Mouse (Mus musculus) heart, embryonic 11.5 days (tissue): ENCODE measurements around the gene Tmx1. TPM values are rescaled to one million over a fixed set of nuclear protein-coding genes. Genes with fewer than 3 reads are reported as not detected.
A peak's percentile ranks its signal among the peaks of the same experiment; 100 is the strongest.

Experiments used
- ATAC-seq: fragments of 200-750 bp; cut with Nextera tagmentation; replicated peaks from 2 replicates; pipeline ENCODE4 v1.8.0; 2017; ENCODE audit warnings: moderate library complexity; ENCODE audit not compliant: insufficient number of reproducible peaks, low FRiP score, low TSS enrichment
- H3K27ac ChIP-seq: fragments of 300-500 bp; sonication (generic); 2 replicates; pipeline ENCODE4 v1.5.1; 2014; ENCODE audit warnings: mild to moderate bottlenecking, low read depth, low read length
- H3K27me3 ChIP-seq: fragments of 300-500 bp; sonication (generic); 2 replicates; pipeline ENCODE4 v1.6.1; 2014; ENCODE audit warnings: mild to moderate bottlenecking, low read length, mixed read lengths; ENCODE audit not compliant: control insufficient read depth, insufficient read depth
- H3K36me3 ChIP-seq: fragments of 300-500 bp; sonication (generic); 2 replicates; pipeline ENCODE4 v1.6.1; 2014; ENCODE audit warnings: mild to moderate bottlenecking, low read length, moderate library complexity, mixed read lengths; ENCODE audit not compliant: control insufficient read depth, insufficient read depth
- H3K4me1 ChIP-seq: fragments of 300-500 bp; sonication (generic); 2 replicates; pipeline ENCODE4 v1.6.1; 2014; ENCODE audit warnings: low read length; ENCODE audit not compliant: control insufficient read depth, insufficient read depth
- H3K4me2 ChIP-seq: fragments of 300-500 bp; sonication (generic); 2 replicates; pipeline ENCODE4 v1.6.1; 2014; ENCODE audit warnings: mild to moderate bottlenecking, moderate library complexity
- H3K4me3 ChIP-seq: fragments of 300-500 bp; sonication (generic); 2 replicates; pipeline ENCODE4 v1.5.1; 2014; ENCODE audit warnings: low read depth, low read length
- H3K9ac ChIP-seq: fragments of 300-500 bp; sonication (generic); 2 replicates; pipeline ENCODE4 v1.6.1; 2014; ENCODE audit warnings: mild to moderate bottlenecking, low read depth, low read length, moderate library complexity
- H3K9me3 ChIP-seq: fragments of 300-500 bp; sonication (generic); replicated peaks from 2 replicates; pipeline ENCODE4 v1.6.1; 2016; ENCODE audit warnings: low read length; ENCODE audit not compliant: control insufficient read depth
- WGBS: fragments of 180-500 bp; shearing (Covaris S2); extraction: QIAGEN DNeasy Blood & Tissue Kit; methylation state at CpG from one replicate; pipeline ENCODE4 v1.1.7; 2014; ENCODE audit not compliant: insufficient replicate concordance; 5-methylcytosine and 5-hydroxymethylcytosine counted together
- polyA plus RNA-seq: library from polyadenylated mRNA; unstranded; fragments of >200 nt; fragmentation: Nextera tagmentation; extraction: Ambion mirVana; gene quantifications from 2 replicates; pipeline ENCODE4 v1.2.1, GENCODE M21; 2014

Gene Tmx1
- polyA plus RNA-seq = 62.8 and 87.0 TPM in 2 replicates

DNA sequence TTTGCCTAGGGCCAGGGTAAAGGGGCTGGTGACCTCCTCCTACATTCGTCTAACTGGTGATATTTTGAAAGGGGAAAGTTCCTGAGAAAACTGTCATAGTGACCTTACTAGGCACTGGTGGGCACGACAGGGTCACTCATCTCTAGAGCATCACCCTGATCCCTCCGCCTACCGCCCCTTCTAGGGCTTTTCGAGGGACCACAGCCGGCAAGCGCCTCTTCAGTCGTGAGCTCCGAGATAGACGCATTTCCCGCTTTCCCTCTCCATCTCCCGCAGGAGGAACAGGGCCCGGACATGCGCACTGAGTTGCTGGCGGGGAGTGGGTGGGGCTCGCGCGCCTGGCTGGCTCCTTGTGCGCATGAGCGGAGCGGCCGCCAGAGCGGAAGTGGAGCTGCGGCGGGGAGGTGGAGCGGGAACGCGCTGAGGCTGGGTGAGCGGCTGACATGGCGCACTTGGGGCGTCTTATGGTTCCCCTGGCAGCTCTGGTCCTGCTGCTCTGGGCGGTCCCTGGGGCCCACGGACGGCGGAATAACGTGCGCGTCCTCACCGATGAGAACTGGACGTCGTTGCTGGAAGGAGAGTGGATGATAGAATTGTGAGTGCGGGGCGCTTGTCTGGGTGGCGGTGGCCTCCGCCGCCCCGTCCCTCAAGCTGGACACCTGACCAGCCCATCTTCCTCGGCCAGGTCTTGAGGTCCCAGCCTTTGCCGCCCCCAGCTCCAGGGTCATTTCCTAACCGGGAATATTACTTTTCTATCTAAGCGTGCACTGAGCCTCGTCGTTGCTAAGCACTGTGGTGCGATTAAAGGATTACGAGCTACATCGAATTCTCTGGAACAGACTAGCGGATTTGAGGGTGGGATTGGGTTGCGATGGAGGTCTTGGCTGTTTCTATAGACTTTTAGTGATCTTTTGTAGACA, at the start of gene Tmx1:
Tmx1 (plus strand) TSS at position 370 of the 920 bp plus-strand sequence.
- peak within 1 kb of the TSS; percentile 84 for H3K4me3 ChIP-seq
- peak; percentile 98 for ATAC-seq
- H3K36me3 ChIP-seq = no peaks in the 10 kb centered on the region; the same call in 1 of the 2 replicates
- peak within 1 kb of the TSS; percentile 71 for H3K9ac ChIP-seq
- no peaks in the 10 kb centered on the region for H3K27me3 ChIP-seq
- H3K27ac ChIP-seq = peak within 1 kb of the TSS; percentile 68
- peak within 1 kb of the TSS; percentile 60 for H3K4me2 ChIP-seq
- under 1% methylated on average over 56 of the region's 58 CpGs for WGBS
- H3K9me3 ChIP-seq = no peaks in the 10 kb centered on the region
- peaks cover 9% of the 10 kb centered on the region for H3K4me1 ChIP-seq

DNA sequence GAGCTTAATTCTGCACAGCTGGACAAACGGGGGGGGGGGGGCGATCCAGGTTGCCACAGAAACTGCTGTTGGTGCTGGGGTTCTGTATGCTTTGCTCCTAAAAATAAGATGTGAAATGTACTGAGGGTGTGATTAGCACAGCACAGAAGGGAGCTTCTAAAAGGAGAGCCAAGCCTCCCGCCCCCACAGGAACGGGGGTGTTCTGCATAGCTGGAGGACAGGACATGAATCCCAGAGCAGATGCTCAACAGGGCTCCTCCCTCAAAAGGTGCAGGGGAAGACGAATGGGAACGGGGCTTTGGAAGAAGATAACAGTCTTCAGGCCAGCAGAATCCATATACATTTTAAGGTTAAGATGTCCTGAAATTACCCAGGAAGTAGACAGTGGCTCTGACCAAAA, 48.6 kb upstream of the Tmx1 start:
- Histone ChIP-seq H3K36me3 (no peaks in the 10 kb centered on the region), H3K4me1 (no peaks in the 10 kb centered on the region), H3K4me3 (no peak overlapping the region), H3K27ac (no peak overlapping the region), H3K4me2 (no peak overlapping the region), H3K27me3 (no peaks in the 10 kb centered on the region), H3K9ac (no peak overlapping the region), H3K9me3 (no peaks in the 10 kb centered on the region)
- no peak for ATAC-seq
- WGBS = 56% methylated on average over 6 of the region's 6 CpGs

DNA sequence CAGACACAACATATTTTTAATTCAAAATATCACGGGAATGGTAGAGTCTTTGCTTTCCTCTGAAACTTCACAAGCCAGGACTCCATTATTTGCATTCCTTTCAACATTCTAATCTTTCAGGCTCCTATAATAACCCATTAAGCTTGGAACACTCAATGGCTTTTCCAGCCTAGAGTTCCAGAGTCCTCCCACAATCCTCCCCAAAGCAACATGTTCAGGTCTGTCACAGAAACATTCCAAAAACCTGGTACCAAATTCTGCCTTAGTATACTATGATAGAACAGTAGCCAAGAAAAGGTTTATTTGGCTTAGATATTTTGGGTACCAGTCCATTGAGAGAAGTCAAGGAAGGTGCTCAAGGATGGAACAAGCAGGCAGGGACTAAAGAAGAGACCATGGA, 44.5 kb upstream of the Tmx1 start:
- 77% methylated on average over 1 of the region's 1 CpGs for WGBS
- no peaks in the 10 kb centered on the region for H3K4me1 ChIP-seq
- H3K27ac ChIP-seq = no peak overlapping the region
- no peaks in the 10 kb centered on the region for H3K27me3 ChIP-seq
- no peaks in the 10 kb centered on the region for H3K9me3 ChIP-seq
- no peaks in the 10 kb centered on the region for H3K36me3 ChIP-seq
- H3K4me3 ChIP-seq = no peak overlapping the region
- H3K9ac ChIP-seq = no peak overlapping the region
- no peak for ATAC-seq
- no peak overlapping the region for H3K4me2 ChIP-seq

DNA sequence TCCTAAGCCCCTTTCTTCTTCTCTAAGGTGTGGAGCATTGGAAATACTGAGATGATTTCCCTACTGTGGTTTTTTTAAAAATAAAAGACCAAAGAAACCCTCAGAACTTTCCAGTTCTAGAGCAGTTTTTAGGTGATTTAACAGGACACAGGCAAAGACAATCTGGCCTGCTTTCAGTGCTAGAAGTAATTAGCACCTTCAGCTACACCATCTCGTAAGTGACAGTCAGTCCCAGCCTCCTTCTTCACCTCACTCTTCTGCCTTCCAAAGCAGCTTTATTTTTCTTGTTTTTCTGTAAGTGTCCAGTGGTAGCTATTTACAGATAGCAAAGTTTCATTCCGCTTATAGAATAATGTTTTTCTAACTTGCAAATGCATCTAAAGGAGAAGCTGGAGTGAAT, 43.3 kb upstream of the Tmx1 start:
- H3K27me3 ChIP-seq = no peaks in the 10 kb centered on the region
- H3K4me1 ChIP-seq = no peaks in the 10 kb centered on the region
- H3K4me2 ChIP-seq = no peak overlapping the region
- H3K4me3 ChIP-seq = no peak overlapping the region
- WGBS = 73% methylated on average over 2 of the region's 2 CpGs
- no peak for ATAC-seq
- no peak overlapping the region for H3K27ac ChIP-seq
- H3K36me3 ChIP-seq = no peaks in the 10 kb centered on the region
- no peaks in the 10 kb centered on the region for H3K9me3 ChIP-seq
- H3K9ac ChIP-seq = no peak overlapping the region

DNA sequence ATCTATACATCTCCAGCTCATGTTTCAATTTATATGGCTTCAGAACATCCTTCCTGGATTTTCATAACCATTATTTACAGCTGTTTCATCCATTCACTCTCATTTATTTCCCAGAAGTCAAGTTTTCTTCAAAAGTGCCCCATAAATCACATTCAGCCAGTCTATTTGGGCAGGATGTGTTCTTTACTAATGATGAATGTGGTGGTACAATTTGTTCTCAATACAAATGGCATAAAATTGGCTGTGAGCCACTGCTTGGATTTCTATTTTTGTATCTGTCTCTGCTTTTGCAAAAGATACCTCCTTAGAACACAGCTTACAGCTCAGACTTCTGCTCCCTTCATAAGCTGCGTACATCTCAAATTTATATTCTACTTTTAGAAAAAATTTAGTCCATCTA, 32.7 kb upstream of the Tmx1 start:
- H3K9me3 ChIP-seq = no peaks in the 10 kb centered on the region
- no peaks in the 10 kb centered on the region for H3K36me3 ChIP-seq
- H3K9ac ChIP-seq = no peak overlapping the region
- no peaks in the 10 kb centered on the region for H3K27me3 ChIP-seq
- ATAC-seq = no peak
- 79% methylated on average over 1 of the region's 1 CpGs for WGBS
- H3K27ac ChIP-seq = no peak overlapping the region
- H3K4me3 ChIP-seq = no peak overlapping the region
- H3K4me1 ChIP-seq = no peaks in the 10 kb centered on the region
- no peak overlapping the region for H3K4me2 ChIP-seq

DNA sequence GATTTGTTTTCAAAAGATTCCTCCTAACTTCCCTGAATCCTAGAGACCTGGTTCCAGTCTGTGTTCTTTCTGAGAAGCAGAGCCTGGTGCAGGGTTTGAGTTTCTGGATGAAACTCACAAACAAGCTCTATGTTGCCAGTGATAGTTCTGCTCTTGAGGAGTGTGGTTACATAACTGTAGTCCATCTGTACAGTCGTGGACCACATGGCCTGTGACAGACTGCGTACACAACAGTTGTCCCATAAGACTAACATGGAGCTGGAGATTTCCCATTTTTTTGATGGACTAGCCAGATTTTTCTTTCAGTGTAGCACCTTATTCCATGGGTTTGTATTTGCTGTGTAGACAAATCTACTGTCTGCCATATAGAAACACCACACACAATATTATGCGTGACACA, 31.9 kb upstream of the Tmx1 start:
- ATAC-seq = no peak
- Histone ChIP-seq H3K9me3 (no peaks in the 10 kb centered on the region), H3K9ac (no peak overlapping the region), H3K27ac (no peak overlapping the region), H3K4me2 (no peak overlapping the region), H3K4me1 (no peaks in the 10 kb centered on the region), H3K4me3 (no peak overlapping the region), H3K27me3 (no peaks in the 10 kb centered on the region), H3K36me3 (no peaks in the 10 kb centered on the region)
- WGBS = 88% methylated on average over 3 of the region's 3 CpGs

DNA sequence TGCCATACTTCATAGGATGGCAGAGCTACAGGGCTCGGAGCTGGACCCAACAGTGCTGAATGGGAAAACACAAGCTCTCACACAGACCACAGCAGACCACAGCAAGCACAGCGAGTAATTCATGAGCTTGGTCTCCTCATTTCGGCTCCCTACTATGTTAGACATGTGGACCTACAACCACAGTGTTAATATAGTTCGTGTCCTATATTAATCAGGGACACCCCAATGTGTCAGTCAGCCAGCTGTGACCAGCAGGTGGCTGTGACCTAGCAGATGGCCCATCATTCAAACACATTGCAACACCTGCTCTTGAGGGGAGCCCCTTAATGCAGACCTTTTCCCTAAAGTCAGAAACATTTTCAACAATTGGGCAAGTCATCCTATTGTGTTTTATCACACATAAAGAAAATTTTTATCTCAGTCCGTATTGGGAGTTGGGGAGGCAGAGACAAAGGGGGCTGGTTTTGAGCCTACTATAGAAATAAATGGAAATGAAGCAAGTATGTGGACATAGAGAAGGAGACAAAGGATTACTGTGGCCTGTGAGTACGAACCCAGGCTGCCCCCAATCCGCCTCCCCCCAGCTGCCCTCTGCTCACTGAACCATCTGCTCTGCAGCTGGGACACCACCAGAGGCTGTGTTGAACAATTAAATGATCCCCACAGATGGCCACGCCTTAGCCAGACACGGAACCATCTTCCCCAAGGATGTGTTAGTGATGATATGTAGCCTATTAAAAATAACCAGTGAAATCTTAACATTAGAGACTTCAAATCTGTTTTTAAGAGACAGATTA, 30.4 kb upstream of the Tmx1 start:
- Histone ChIP-seq H3K9ac (no peak overlapping the region), H3K9me3 (no peaks in the 10 kb centered on the region), H3K27ac (no peak overlapping the region), H3K4me1 (no peaks in the 10 kb centered on the region), H3K4me3 (no peak overlapping the region), H3K27me3 (no peaks in the 10 kb centered on the region), H3K36me3 (no peaks in the 10 kb centered on the region), H3K4me2 (no peak overlapping the region)
- 76% methylated on average over 9 of the region's 9 CpGs for WGBS
- no peak for ATAC-seq

DNA sequence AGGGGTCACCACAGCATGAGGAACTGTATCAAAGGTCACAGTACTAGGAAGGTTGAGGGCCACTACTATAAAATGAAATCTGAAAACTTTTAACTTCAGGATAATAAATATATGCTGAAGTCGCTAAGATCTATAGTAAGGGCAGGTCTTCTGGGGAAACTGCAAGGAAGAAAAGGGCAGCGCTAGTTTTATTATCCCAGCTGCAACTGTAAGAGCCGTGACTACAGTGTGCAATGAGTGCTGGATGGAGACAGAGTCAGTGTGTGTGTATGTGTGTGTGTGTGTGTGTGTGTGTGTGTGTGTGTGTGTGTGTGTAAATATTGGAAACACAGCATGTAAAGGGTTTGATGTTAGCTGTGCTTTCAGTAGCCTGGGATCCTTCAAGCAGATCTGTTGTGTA, 25.0 kb upstream of the Tmx1 start:
- Histone ChIP-seq H3K4me2 (no peak overlapping the region), H3K4me3 (no peak overlapping the region), H3K4me1 (no peaks in the 10 kb centered on the region), H3K36me3 (no peaks in the 10 kb centered on the region), H3K27ac (no peak overlapping the region), H3K9ac (no peak overlapping the region), H3K9me3 (no peaks in the 10 kb centered on the region), H3K27me3 (no peaks in the 10 kb centered on the region)
- 89% methylated on average over 3 of the region's 3 CpGs for WGBS
- no peak for ATAC-seq
